Mouse (Mus musculus) heart, embryonic 15.5 days (tissue): ENCODE measurements around the gene Magi1. TPM values are rescaled to one million over a fixed set of nuclear protein-coding genes. Genes with fewer than 3 reads are reported as not detected.

Source experiments
- ATAC-seq: fragments of 200-750 bp; cut with Nextera tagmentation; replicated peaks from 2 replicates; pipeline ENCODE4 v1.8.0; 2017; ENCODE audit warnings: low read depth, moderate TSS enrichment; ENCODE audit not compliant: insufficient number of reproducible peaks, insufficient read depth, low FRiP score
- H3K27ac ChIP-seq: fragments of 300-500 bp; sonication (generic); 2 replicates; pipeline ENCODE4 v1.5.1; 2015; ENCODE audit warnings: mild to moderate bottlenecking, inconsistent platforms
- H3K27me3 ChIP-seq: fragments of 300-500 bp; sonication (generic); 2 replicates; pipeline ENCODE4 v1.6.1; 2015; ENCODE audit warnings: inconsistent platforms
- H3K36me3 ChIP-seq: fragments of 300-500 bp; sonication (generic); 2 replicates; pipeline ENCODE4 v1.6.1; 2015; ENCODE audit warnings: mild to moderate bottlenecking, inconsistent platforms
- H3K4me1 ChIP-seq: fragments of 300-500 bp; sonication (generic); replicated peaks from 2 replicates; pipeline ENCODE4 v1.6.1; 2015; ENCODE audit warnings: inconsistent platforms
- H3K4me2 ChIP-seq: fragments of 300-500 bp; sonication (generic); 2 replicates; pipeline ENCODE4 v1.6.1; 2015; ENCODE audit warnings: inconsistent platforms, mild to moderate bottlenecking, moderate library complexity
- H3K4me3 ChIP-seq: fragments of 300-500 bp; sonication (generic); 2 replicates; pipeline ENCODE4 v1.5.1; 2015; ENCODE audit warnings: mild to moderate bottlenecking, inconsistent platforms
- H3K9ac ChIP-seq: fragments of 300-500 bp; sonication (generic); 2 replicates; pipeline ENCODE4 v1.6.1; 2015; ENCODE audit warnings: mild to moderate bottlenecking, inconsistent platforms
- H3K9me3 ChIP-seq: fragments of 300-500 bp; sonication (generic); replicated peaks from 2 replicates; pipeline ENCODE4 v1.6.1; 2016; ENCODE audit warnings: inconsistent platforms
- WGBS: fragments of 180-500 bp; shearing (Covaris S2); methylation state at CpG from one replicate; pipeline ENCODE4 v1.1.7; 2015; ENCODE audit warnings: mixed read lengths; 5-methylcytosine and 5-hydroxymethylcytosine counted together
- polyA plus RNA-seq: library from polyadenylated mRNA; unstranded; fragments of >200 nt; fragmentation: Nextera tagmentation; extraction: Ambion mirVana; gene quantifications from 2 replicates; pipeline ENCODE4 v1.2.1, GENCODE M21; 2015

Magi1 gene
- polyA plus RNA-seq, 1 experiment from 2014 or later: 7.5 TPM

GRCm38 (mm10) chr6:93957172-93957571, 326.5 kb downstream of the Magi1 start:
- H3K36me3 ChIP-seq: no peaks in the 10 kb centered on the region
- no peak overlapping the region for H3K27ac ChIP-seq
- ATAC-seq: no peak
- peaks cover 7% of the 10 kb centered on the region for H3K4me1 ChIP-seq
- no peaks in the 10 kb centered on the region for H3K27me3 ChIP-seq
- H3K9ac ChIP-seq: no peak overlapping the region
- no peaks in the 10 kb centered on the region for H3K9me3 ChIP-seq
- 79% methylated on average over 2 of the region's 2 CpGs for WGBS
- H3K4me3 ChIP-seq: no peak overlapping the region
- H3K4me2 ChIP-seq: no peak overlapping the region

GRCm38 (mm10) chr6:93946612-93947011, 337.1 kb downstream of the Magi1 start:
- H3K4me1 ChIP-seq: peaks cover 21% of the 10 kb centered on the region
- H3K4me2 ChIP-seq: no peak overlapping the region
- H3K9ac ChIP-seq: no peak overlapping the region
- no peak overlapping the region for H3K4me3 ChIP-seq
- ATAC-seq: peak; percentile 75; the same call in 1 of the 2 replicates
- no peaks in the 10 kb centered on the region for H3K36me3 ChIP-seq
- H3K27me3 ChIP-seq: no peaks in the 10 kb centered on the region
- H3K9me3 ChIP-seq: no peaks in the 10 kb centered on the region
- 31% methylated on average over 2 of the region's 2 CpGs for WGBS
- H3K27ac ChIP-seq: peak overlapping the region; percentile 71

- peaks cover 16% of the 10 kb centered on the region; the same call in 1 of the 2 replicates for H3K4me1 ChIP-seq
- no peak overlapping the region for H3K4me2 ChIP-seq
- no peaks in the 10 kb centered on the region for H3K9me3 ChIP-seq
- H3K4me3 ChIP-seq: no peak overlapping the region
- no peaks in the 10 kb centered on the region for H3K27me3 ChIP-seq
- H3K27ac ChIP-seq: no peak overlapping the region
- ATAC-seq: no peak
- WGBS: 82% methylated on average over 6 of the region's 6 CpGs
- no peaks in the 10 kb centered on the region for H3K36me3 ChIP-seq
- no peak overlapping the region for H3K9ac ChIP-seq
These were observed 347.4 kb downstream of the Magi1 start for GRCm38 (mm10) chr6:93936359-93936758.

- peaks cover 16% of the 10 kb centered on the region; the same call in 1 of the 2 replicates for H3K4me1 ChIP-seq
- ATAC-seq: no peak
- no peak overlapping the region; the same call in 1 of the 2 replicates for H3K27ac ChIP-seq
- 56% methylated on average over 4 of the region's 4 CpGs for WGBS
- no peak overlapping the region for H3K4me3 ChIP-seq
- no peaks in the 10 kb centered on the region for H3K9me3 ChIP-seq
- H3K9ac ChIP-seq: no peak overlapping the region
- no peaks in the 10 kb centered on the region for H3K36me3 ChIP-seq
- no peak overlapping the region for H3K4me2 ChIP-seq
- no peaks in the 10 kb centered on the region for H3K27me3 ChIP-seq
These were observed 347.9 kb downstream of the Magi1 start for GRCm38 (mm10) chr6:93935793-93936192.

- Histone ChIP-seq H3K4me3 (no peak overlapping the region), H3K4me1 (peaks cover 16% of the 10 kb centered on the region; the same call in 1 of the 2 replicates), H3K4me2 (no peak overlapping the region), H3K27ac (peak overlapping the region; percentile 36), H3K36me3 (no peaks in the 10 kb centered on the region), H3K9ac (no peak overlapping the region), H3K27me3 (no peaks in the 10 kb centered on the region), H3K9me3 (no peaks in the 10 kb centered on the region)
- WGBS: 88% methylated on average over 2 of the region's 2 CpGs
- ATAC-seq: no peak
These were observed 349.0 kb downstream of the Magi1 start for GRCm38 (mm10) chr6:93934700-93935099.

- H3K27me3 ChIP-seq: no peaks in the 10 kb centered on the region
- WGBS: 84% methylated on average over 2 of the region's 2 CpGs
- H3K9me3 ChIP-seq: no peaks in the 10 kb centered on the region
- no peaks in the 10 kb centered on the region for H3K36me3 ChIP-seq
- H3K4me1 ChIP-seq: peaks cover 11% of the 10 kb centered on the region
- no peak overlapping the region for H3K9ac ChIP-seq
- ATAC-seq: no peak
- no peak overlapping the region for H3K4me3 ChIP-seq
- H3K27ac ChIP-seq: no peak overlapping the region
- no peak overlapping the region for H3K4me2 ChIP-seq
These were observed 359.1 kb downstream of the Magi1 start for GRCm38 (mm10) chr6:93924568-93924967.

- no peak overlapping the region for H3K4me2 ChIP-seq
- no peak overlapping the region for H3K9ac ChIP-seq
- H3K27me3 ChIP-seq: no peaks in the 10 kb centered on the region
- peaks cover 11% of the 10 kb centered on the region for H3K4me1 ChIP-seq
- no peak overlapping the region for H3K4me3 ChIP-seq
- no peaks in the 10 kb centered on the region for H3K9me3 ChIP-seq
- 58% methylated on average over 3 of the region's 3 CpGs for WGBS
- no peak for ATAC-seq
- H3K27ac ChIP-seq: no peak overlapping the region
- no peaks in the 10 kb centered on the region for H3K36me3 ChIP-seq
These were observed 359.7 kb downstream of the Magi1 start for GRCm38 (mm10) chr6:93923972-93924371.

GRCm38 (mm10) chr6:93923351-93923750, 360.4 kb downstream of the Magi1 start:
- no peaks in the 10 kb centered on the region for H3K9me3 ChIP-seq
- no peak overlapping the region for H3K4me2 ChIP-seq
- H3K27ac ChIP-seq: no peak overlapping the region
- peaks cover 11% of the 10 kb centered on the region for H3K4me1 ChIP-seq
- no peak for ATAC-seq
- 72% methylated on average over 5 of the region's 5 CpGs for WGBS
- H3K27me3 ChIP-seq: no peaks in the 10 kb centered on the region
- no peak overlapping the region for H3K4me3 ChIP-seq
- no peak overlapping the region for H3K9ac ChIP-seq
- H3K36me3 ChIP-seq: no peaks in the 10 kb centered on the region

GRCm38 (mm10) chr6:93922931-93923330, 360.8 kb downstream of the Magi1 start:
- H3K36me3 ChIP-seq: no peaks in the 10 kb centered on the region
- H3K4me2 ChIP-seq: no peak overlapping the region
- WGBS: 57% methylated on average over 7 of the region's 7 CpGs
- H3K27ac ChIP-seq: no peak overlapping the region
- no peak overlapping the region for H3K9ac ChIP-seq
- no peaks in the 10 kb centered on the region for H3K9me3 ChIP-seq
- H3K4me1 ChIP-seq: peaks cover 11% of the 10 kb centered on the region
- no peaks in the 10 kb centered on the region for H3K27me3 ChIP-seq
- ATAC-seq: no peak
- no peak overlapping the region for H3K4me3 ChIP-seq

GRCm38 (mm10) chr6:93913226-93913861, 370.4 kb downstream of the Magi1 start:
- Histone ChIP-seq H3K9ac (peak overlapping the region; percentile 39), H3K27me3 (peaks cover 3% of the 10 kb centered on the region; the same call in 1 of the 2 replicates), H3K9me3 (no peaks in the 10 kb centered on the region), H3K4me1 (peaks cover 28% of the 10 kb centered on the region), H3K27ac (peak overlapping the region; percentile 37), H3K4me3 (peak overlapping the region; percentile 44), H3K36me3 (no peaks in the 10 kb centered on the region), H3K4me2 (peak overlapping the region; percentile 70)
- ATAC-seq: no peak
- 4% methylated on average over 22 of the region's 22 CpGs for WGBS

- H3K9me3 ChIP-seq: no peaks in the 10 kb centered on the region
- H3K27ac ChIP-seq: peak overlapping the region; percentile 37
- H3K4me3 ChIP-seq: peak overlapping the region; percentile 44
- H3K4me1 ChIP-seq: peaks cover 28% of the 10 kb centered on the region
- no peaks in the 10 kb centered on the region for H3K36me3 ChIP-seq
- 3% methylated on average over 20 of the region's 20 CpGs for WGBS
- peak overlapping the region; percentile 39; the same call in 1 of the 2 replicates for H3K9ac ChIP-seq
- peak overlapping the region; percentile 70 for H3K4me2 ChIP-seq
- peak; percentile 66; the same call in 1 of the 2 replicates for ATAC-seq
- peaks cover 3% of the 10 kb centered on the region; the same call in 1 of the 2 replicates for H3K27me3 ChIP-seq
These were observed 371.0 kb downstream of the Magi1 start for GRCm38 (mm10) chr6:93912582-93913225.
